Mouse (Mus musculus) CH12.LX (cell line): ENCODE results near the gene Ssh2. TPM values are rescaled to one million over a fixed set of nuclear protein-coding genes. Genes with fewer than 3 reads are reported as not detected.

Experiments
- DNase-seq: peaks from one replicate; pipeline ENCODE4 v3.0.0-alpha.2; 2013; ENCODE audit errors: extremely low read depth
- H3K27ac ChIP-seq: 2 replicates; pipeline ENCODE4 v1.5.1; 2012; ENCODE audit warnings: low read depth, mild to moderate bottlenecking, control low read depth, moderate library complexity; ENCODE audit not compliant: insufficient read depth
- H3K27me3 ChIP-seq: replicated peaks from 2 replicates; pipeline ENCODE3; 2012; ENCODE audit warnings: inconsistent platforms
- H3K36me3 ChIP-seq, 2 experiments: replicated peaks in 1 of 2; 2 replicates each; pipeline versions ENCODE3 to v1.6.1; 2012; ENCODE audit warnings: inconsistent platforms in 1 of 2, low read length in 1 of 2, mild to moderate bottlenecking in 1 of 2, mixed read lengths in 1 of 2, moderate library complexity in 1 of 2; ENCODE audit not compliant: control insufficient read depth in 1 of 2, insufficient read depth in 1 of 2
- H3K4me1 ChIP-seq, 2 experiments: 2 replicates each; pipeline ENCODE4 v1.6.1; 2012; ENCODE audit warnings: inconsistent platforms in 1 of 2, moderate library complexity in 1 of 2; ENCODE audit not compliant: insufficient read depth in 2 of 2, control insufficient read depth in 1 of 2
- H3K4me2 ChIP-seq: 2 replicates; pipeline ENCODE4 v1.6.1; 2012; ENCODE audit warnings: low read depth, mild to moderate bottlenecking, control low read depth; ENCODE audit not compliant: poor library complexity, insufficient read depth, severe bottlenecking
- H3K4me3 ChIP-seq, 3 experiments: fragments of 150-350 bp in 1 of 3; sonication (generic) in 1 of 3; replicated peaks in 1 of 3; 2 replicates each; pipeline versions ENCODE3 to v1.5.1; 2011 to 2012; ENCODE audit warnings: low read depth in 2 of 3, low read length in 2 of 3, mild to moderate bottlenecking in 2 of 3, moderate library complexity in 2 of 3, control low read depth in 1 of 3, improper control_type of control experiment in 1 of 3, inconsistent platforms in 1 of 3, mixed read lengths in 1 of 3; ENCODE audit not compliant: poor library complexity in 1 of 3
- H3K79me2 ChIP-seq: replicated peaks from 2 replicates; pipeline ENCODE4 v1.6.1; 2012; ENCODE audit warnings: mild to moderate bottlenecking, moderate library complexity; ENCODE audit not compliant: control insufficient read depth, poor library complexity, insufficient read depth, severe bottlenecking; ENCODE audit errors: extremely low read depth
- H3K9ac ChIP-seq: 2 replicates; pipeline ENCODE4 v1.6.1; 2012; ENCODE audit warnings: low read depth, mild to moderate bottlenecking, control low read depth, moderate library complexity; ENCODE audit not compliant: insufficient read depth
- H3K9me3 ChIP-seq: replicated peaks from 2 replicates; pipeline ENCODE3; 2012; ENCODE audit warnings: low read length, inconsistent platforms, mixed read lengths
- CHD1 ChIP-seq: IDR thresholded peaks from 2 replicates; pipeline ENCODE4 v1.6.1; 2012; ENCODE audit warnings: low read depth, low read length, improper control_type of control experiment, inconsistent platforms
- CHD2 ChIP-seq: IDR thresholded peaks from 2 replicates; pipeline ENCODE4 v1.6.1; 2011; ENCODE audit warnings: low read length, improper control_type of control experiment
- CTCF ChIP-seq, 2 experiments: IDR thresholded peaks in 1 of 2; conservative IDR thresholded peaks in 1 of 2; 2 replicates each; pipeline ENCODE4 v1.5.1; 2011 to 2012; ENCODE audit warnings: low read depth in 2 of 2, low read length in 2 of 2, improper control_type of control experiment in 1 of 2, inconsistent platforms in 1 of 2, mild to moderate bottlenecking in 1 of 2, moderate library complexity in 1 of 2
- ELF1 ChIP-seq: IDR thresholded peaks from 2 replicates; pipeline ENCODE4 v1.6.1; 2014; ENCODE audit warnings: low read depth, mild to moderate bottlenecking, inconsistent platforms, low read length, improper control_type of control experiment
- EP300 ChIP-seq: IDR thresholded peaks from 2 replicates; pipeline ENCODE4 v1.6.1; 2011; ENCODE audit warnings: low read length, improper control_type of control experiment
- ETS1 ChIP-seq: conservative IDR thresholded peaks from 2 replicates; pipeline ENCODE4 v1.6.1; 2012; ENCODE audit warnings: low read depth, mild to moderate bottlenecking, inconsistent platforms, low read length, improper control_type of control experiment, moderate library complexity
- HCFC1 ChIP-seq: IDR thresholded peaks from 2 replicates; pipeline ENCODE4 v1.6.1; 2012; ENCODE audit warnings: low read depth, mild to moderate bottlenecking, inconsistent platforms, low read length, improper control_type of control experiment
- IRF4 ChIP-seq: IDR thresholded peaks from 2 replicates; pipeline ENCODE4 v1.6.1; 2014; ENCODE audit warnings: low read depth, mild to moderate bottlenecking, inconsistent platforms, low read length, improper control_type of control experiment
- MEF2A ChIP-seq: IDR thresholded peaks from 2 replicates; pipeline ENCODE4 v1.6.1; 2014; ENCODE audit warnings: low read depth, mild to moderate bottlenecking, inconsistent platforms, low read length, improper control_type of control experiment, borderline replicate concordance
- NELFE ChIP-seq: IDR thresholded peaks from 2 replicates; pipeline ENCODE4 v1.6.1; 2011; ENCODE audit warnings: low read depth, low read length, improper control_type of control experiment
- NRF1 ChIP-seq: IDR thresholded peaks from 2 replicates; pipeline ENCODE4 v1.6.1; 2014; ENCODE audit warnings: low read depth, mild to moderate bottlenecking, inconsistent platforms, low read length, improper control_type of control experiment, moderate library complexity
- POLR2A ChIP-seq: IDR thresholded peaks from 2 replicates; pipeline ENCODE4 v1.6.1; 2011; ENCODE audit warnings: low read depth, mild to moderate bottlenecking, improper control_type of control experiment, low read length
- RAD21 ChIP-seq: IDR thresholded peaks from 2 replicates; pipeline ENCODE4 v1.6.1; 2011; ENCODE audit warnings: low read depth, mild to moderate bottlenecking, low read length, improper control_type of control experiment, moderate library complexity
- SIN3A ChIP-seq: IDR thresholded peaks from 2 replicates; pipeline ENCODE4 v1.6.1; 2012; ENCODE audit warnings: low read length, improper control_type of control experiment, inconsistent platforms
- USF2 ChIP-seq: conservative IDR thresholded peaks from 2 replicates; pipeline ENCODE4 v1.6.1; 2011; ENCODE audit warnings: low read depth, low read length, improper control_type of control experiment
- ZC3H11A ChIP-seq: IDR thresholded peaks from 2 replicates; pipeline ENCODE4 v1.6.1; 2012; ENCODE audit warnings: low read depth, mild to moderate bottlenecking, inconsistent platforms, low read length, improper control_type of control experiment
- ZMIZ1 ChIP-seq: IDR thresholded peaks from 2 replicates; pipeline ENCODE4 v1.6.1; 2012; ENCODE audit warnings: low read depth, mild to moderate bottlenecking, inconsistent platforms, low read length, improper control_type of control experiment
- ZNF384 ChIP-seq: IDR thresholded peaks from 2 replicates; pipeline ENCODE4 v1.6.1; 2012; ENCODE audit warnings: low read depth, low read length, improper control_type of control experiment, inconsistent platforms
- dilution Hi-C: fragments of 300-500 bp; cut with MboI; formaldehyde crosslinking; loops from 2 replicates; pipeline ENCODE4 v1.14.3; 2020; ENCODE audit warnings: low sequenced_read_pairs; ENCODE audit not compliant: extremely low pct_unique_long_range_greater_than_20kb, extremely low pct_ligation_motif_present
- in situ Hi-C: fragments of 300-500 bp; cut with MboI; formaldehyde crosslinking; loops from 3 replicates; pipeline ENCODE4 v1.14.3; 2019; ENCODE audit warnings: low sequenced_read_pairs, low pct_ligation_motif_present, low pct_unique_long_range_greater_than_20kb, mixed read lengths
- polyA plus RNA-seq: library from polyadenylated mRNA; unstranded; fragments of >175 nt; gene quantifications from 2 replicates; pipeline ENCODE4 v1.2.1, GENCODE M21; 2012; ENCODE audit warnings: low read depth; ENCODE audit not compliant: insufficient read length
- total RNA-seq, 2 experiments: library from RNA; depleted of rRNA; stranded (reverse); fragments of 300-350 nt in 1 of 2; fragments of >200 nt in 1 of 2; gene quantifications; 2 replicates each; pipeline ENCODE4 v1.2.3; 2012 to 2014

Gene Ssh2
- total and polyA plus RNA-seq, 3 experiments: 5.9 to 14.6 (median 6.3) TPM

DNA sequence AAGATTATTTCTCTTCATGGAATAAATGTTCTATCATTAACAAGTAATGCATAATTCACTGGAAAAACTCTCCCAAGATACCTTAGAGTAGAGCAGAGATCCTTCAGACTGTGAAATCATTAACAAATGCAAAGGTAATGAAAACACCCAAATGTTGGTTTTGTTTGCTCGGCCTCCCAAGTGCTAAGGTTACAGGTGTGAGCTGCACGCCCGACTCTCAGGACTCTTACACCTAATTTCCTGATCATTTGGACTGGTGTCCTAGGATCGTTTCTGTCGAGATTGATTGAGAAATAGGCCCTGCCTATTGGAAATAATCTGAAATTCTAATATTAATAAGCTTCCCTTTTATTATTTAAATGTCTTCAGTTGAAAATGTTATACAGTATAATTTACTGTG, 34.6 kb upstream of the Ssh2 start:
- Histone ChIP-seq H3K4me1 (peaks cover 0 to 9% of the 10 kb centered on the region in 2 experiments; a peak in 2 of 4 replicates), H3K36me3 (no peaks in the 10 kb centered on the region), H3K27me3 (no peaks in the 10 kb centered on the region), H3K4me3 (no peak overlapping the region), H3K9ac (no peak overlapping the region), H3K79me2 (no peaks in the 10 kb centered on the region), H3K9me3 (no peaks in the 10 kb centered on the region), H3K27ac (no peak overlapping the region), H3K4me2 (no peak overlapping the region)
- no peak for DNase-seq
- TF ChIP-seq SIN3A (no peak), RAD21 (no peak), ZNF384 (no peak), CHD1 (no peak), CHD2 (no peak), MEF2A (no peak), POLR2A (no peak)
- in situ Hi-C loops: no loop called here
- dilution Hi-C loops: no loop called here

DNA sequence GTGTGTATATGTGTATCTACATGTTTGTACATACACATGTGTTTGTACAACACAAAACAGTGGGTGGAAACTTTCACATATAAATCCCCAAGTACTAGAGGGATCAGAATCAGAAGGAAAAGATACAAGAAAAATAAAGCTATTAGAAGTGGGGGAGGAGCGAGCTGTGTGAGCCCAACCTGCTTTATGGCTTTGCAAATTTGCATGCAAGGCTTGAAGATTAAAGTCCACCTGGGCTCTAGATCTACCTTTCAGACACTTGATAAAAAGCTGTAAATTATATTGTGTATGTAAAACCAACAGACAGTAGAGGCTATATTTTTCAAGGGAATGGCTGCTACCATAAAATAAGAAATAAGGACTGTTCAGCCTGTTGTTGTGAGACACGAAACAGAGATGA, 34.0 kb upstream of the Ssh2 start:
- no peak overlapping the region for H3K4me2 ChIP-seq
- TF ChIP-seq POLR2A: no peak
- no peak for TF ChIP-seq ELF1
- TF ChIP-seq CHD2: no peak
- no peak for TF ChIP-seq USF2
- no peak for TF ChIP-seq CTCF (conservative IDR thresholded peaks at IDR 0.05 in 1 of 2, IDR thresholded peaks at IDR 0.05 in 1 of 2; ENCODE audit: low read depth in 2 of 2, low read length in 2 of 2)
- TF ChIP-seq NELFE: no peak
- no peak for TF ChIP-seq ZMIZ1
- no peak for TF ChIP-seq NRF1
- TF ChIP-seq HCFC1: no peak
- no peak for TF ChIP-seq MEF2A
- TF ChIP-seq ZC3H11A: no peak
- no peak for TF ChIP-seq EP300
- no peak for TF ChIP-seq IRF4
- TF ChIP-seq ETS1: no peak
- TF ChIP-seq, all 38 proteins: peak for 0
- DNase-seq: no peak
- Histone ChIP-seq H3K79me2 (no peaks in the 10 kb centered on the region), H3K9ac (no peak overlapping the region), H3K36me3 (no peaks in the 10 kb centered on the region), H3K9me3 (no peaks in the 10 kb centered on the region), H3K4me1 (peaks cover 0 to 9% of the 10 kb centered on the region in 2 experiments; a peak in 2 of 4 replicates), H3K27me3 (no peaks in the 10 kb centered on the region), H3K4me3 (no peak overlapping the region), H3K27ac (no peak overlapping the region)
- in situ Hi-C loops (no loop called here), dilution Hi-C loops (no loop called here)
